Mouse (Mus musculus): ENCODE data around the gene Zfp358. TPM values are rescaled to one million over a fixed set of nuclear protein-coding genes. Genes with fewer than 3 reads are reported as not detected.

Gene Zfp358
- polyA plus RNA-seq, 1 experiment: 14.9 TPM

GRCm38 (mm10) chr8:3483546-3483945 lies 9.4 kb upstream of the Zfp358 start:
- TF ChIP-seq GATA1 (IDR thresholded peaks at IDR 0.05; ENCODE audit: low read length): no peak

GRCm38 (mm10) chr8:3485192-3485591 lies 7.7 kb upstream of the Zfp358 start:
- TF ChIP-seq GATA1 (IDR thresholded peaks at IDR 0.05; ENCODE audit: low read length): no peak

GRCm38 (mm10) chr8:3493845-3494208 lies 889 bp downstream of the Zfp358 start:
- no peak for TF ChIP-seq GATA1 (IDR thresholded peaks at IDR 0.05; ENCODE audit: low read length)

- TF ChIP-seq GATA1 (IDR thresholded peaks at IDR 0.05; ENCODE audit: low read length): no peak
These were observed 2.9 kb downstream of the Zfp358 start for GRCm38 (mm10) chr8:3495578-3496427.

- TF ChIP-seq GATA1 (IDR thresholded peaks at IDR 0.05; ENCODE audit: low read length): no peak
These were observed 3.5 kb downstream of the Zfp358 start for GRCm38 (mm10) chr8:3496428-3496748.

GRCm38 (mm10) chr8:3498583-3498982 lies 5.6 kb downstream of the Zfp358 start:
- no peak for TF ChIP-seq GATA1 (IDR thresholded peaks at IDR 0.05; ENCODE audit: low read length)

GRCm38 (mm10) chr8:3499751-3500150 lies 6.8 kb downstream of the Zfp358 start:
- no peak for TF ChIP-seq GATA1 (IDR thresholded peaks at IDR 0.05; ENCODE audit: low read length)

GRCm38 (mm10) chr8:3500235-3501090 lies 7.5 kb downstream of the Zfp358 start, which contains the start of gene Mcoln1:
Gene Mcoln1 (plus strand): TSS chr8:3500457.
- no peak for TF ChIP-seq GATA1 (IDR thresholded peaks at IDR 0.05; ENCODE audit: low read length)

GRCm38 (mm10) chr8:3502217-3502616 lies 9.3 kb downstream of the Zfp358 start:
- no peak for TF ChIP-seq GATA1 (IDR thresholded peaks at IDR 0.05; ENCODE audit: low read length)

GRCm38 (mm10) chr8:3507979-3508754 lies 15.2 kb downstream of the Zfp358 start:
- no peak for TF ChIP-seq GATA1 (IDR thresholded peaks at IDR 0.05; ENCODE audit: low read length)

GRCm38 (mm10) chr8:3514681-3515247 lies 21.8 kb downstream of the Zfp358 start:
- TF ChIP-seq GATA1 (IDR thresholded peaks at IDR 0.05; ENCODE audit: low read length): no peak

GRCm38 (mm10) chr8:3515260-3515671 lies 22.3 kb downstream of the Zfp358 start, which contains the start of gene Pnpla6:
Gene Pnpla6 (plus strand): TSS chr8:3515384.
- no peak for TF ChIP-seq GATA1 (IDR thresholded peaks at IDR 0.05; ENCODE audit: low read length)

GRCm38 (mm10) chr8:3515771-3516417 lies 23.0 kb downstream of the Zfp358 start:
- TF ChIP-seq GATA1 (IDR thresholded peaks at IDR 0.05; ENCODE audit: low read length): no peak

GRCm38 (mm10) chr8:3516450-3517116 lies 23.6 kb downstream of the Zfp358 start:
- no peak for TF ChIP-seq GATA1 (IDR thresholded peaks at IDR 0.05; ENCODE audit: low read length)

All from G1E-ER4 (cell line).